Mouse (Mus musculus) ES-E14 (cell line): Measurements from ENCODE around the gene Tm9sf3.

ENCODE experiments used
- ZC3H11A ChIP-seq: IDR thresholded peaks from 2 replicates; pipeline ENCODE4 v1.6.1; 2012; ENCODE audit warnings: low read depth, mild to moderate bottlenecking, inconsistent platforms, low read length, borderline replicate concordance
- ZNF384 ChIP-seq: IDR thresholded peaks from 2 replicates; pipeline ENCODE4 v1.6.1; 2012; ENCODE audit warnings: low read depth, low read length, inconsistent platforms

- TF ChIP-seq ZC3H11A (no peak), ZNF384 (no peak)
Measured at GRCm38 (mm10) chr19:41191724-41192123, 72.1 kb downstream of the Tm9sf3 start.
